Mouse (Mus musculus) liver, embryonic 14.5 days (tissue): Measurements from ENCODE around the gene 1700025B11Rik.
"Not testable (repeated sequence)": the region's sequence is repeated elsewhere in the genome, so short reads cannot be mapped to it uniquely, and the experiment has no call there.

Experiments used
- CTCF ChIP-seq: IDR thresholded peaks from 2 replicates; pipeline ENCODE4 v1.5.1; 2016; ENCODE audit warnings: antibody characterized with exemption, low read depth, control low read depth
- EP300 ChIP-seq: IDR thresholded peaks from 2 replicates; pipeline ENCODE4 v1.6.1; 2016; ENCODE audit warnings: antibody characterized with exemption, low read depth

DNA sequence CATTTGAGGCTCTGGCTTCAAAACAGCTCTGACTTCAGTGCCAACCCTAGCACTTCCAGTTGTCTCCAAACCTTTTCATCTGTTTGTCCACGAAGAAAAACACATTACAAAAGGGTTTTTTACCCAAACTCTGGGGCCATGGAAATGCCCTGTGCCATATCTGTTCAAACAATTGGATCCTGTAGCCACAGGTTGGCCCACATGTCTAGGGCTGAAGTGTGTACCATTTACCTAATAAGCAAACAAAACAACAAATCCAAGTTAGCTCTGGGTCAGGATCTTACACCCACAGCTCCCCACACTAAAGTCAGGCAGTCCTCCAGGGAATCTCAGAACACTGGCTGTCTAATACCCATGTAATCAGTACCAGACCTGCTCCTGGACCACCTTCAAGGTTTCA is 22.5 kb downstream of the 1700025B11Rik start:
- not testable (repeated sequence) for TF ChIP-seq CTCF, EP300
